11 mouse cellular contexts compared by ENCODE assay signal in genomic region chr4:95476071-95476724, GRCm38 (mm10).
A peak's percentile ranks its signal among the peaks of the same experiment; 100 is the strongest.
DNase-seq lines count a peak whose midpoint lies in the region; ATAC-seq and TF ChIP-seq lines count a peak whose summit lies in the region.
"Had no signal": no experiment of that assay in that cellular context is flagged by ENCODE, and none has a peak within 500 bp of the region (broad histone marks: within the 10 kb centered on the region; RNA-seq: fewer than 3 reads in every experiment).

No protein-coding gene starts in this region.

- WGBS in midbrain, postnatal 0 days, result 75% methylated on average over 12 of the region's 12 CpGs
- 73% methylated on average over 12 of the region's 12 CpGs for WGBS in midbrain, embryonic 13.5 days
- WGBS in stomach, embryonic 15.5 days, result 41% methylated on average over 12 of the region's 12 CpGs
- 78% methylated on average over 12 of the region's 12 CpGs for WGBS in midbrain, embryonic 14.5 days

- H3K4me1 ChIP-seq in midbrain, postnatal 0 days (ENCODE audit: insufficient read depth, low read length), result no peaks in the 10 kb centered on the region
- H3K4me1 ChIP-seq in midbrain, embryonic 13.5 days (replicated peaks), result no peaks in the 10 kb centered on the region
- H3K4me1 ChIP-seq in stomach, embryonic 15.5 days, result no peaks in the 10 kb centered on the region
- H3K4me1 ChIP-seq in midbrain, embryonic 14.5 days (ENCODE audit: control insufficient read depth, insufficient read depth, low read length), result no peaks in the 10 kb centered on the region
- H3K4me1 ChIP-seq: hindbrain, embryonic 12.5 days; liver, embryonic 13.5 days had no signal

- H3K4me3 ChIP-seq in midbrain, postnatal 0 days (ENCODE audit: low read depth, low read length), result no peak overlapping the region
- no peak overlapping the region for H3K4me3 ChIP-seq in midbrain, embryonic 13.5 days (replicated peaks)
- H3K4me3 ChIP-seq in stomach, embryonic 15.5 days (replicated peaks), result no peak overlapping the region
- H3K4me3 ChIP-seq in midbrain, embryonic 14.5 days (replicated peaks; ENCODE audit: low read depth, low read length), result no peak overlapping the region
- H3K4me3 ChIP-seq: hindbrain, embryonic 12.5 days; liver, embryonic 13.5 days had no signal

- H3K9me3 ChIP-seq in midbrain, postnatal 0 days (ENCODE audit: low read length), result no peaks in the 10 kb centered on the region
- H3K9me3 ChIP-seq in midbrain, embryonic 13.5 days, result no peaks in the 10 kb centered on the region
- no peaks in the 10 kb centered on the region for H3K9me3 ChIP-seq in stomach, embryonic 15.5 days
- H3K9me3 ChIP-seq in midbrain, embryonic 14.5 days (ENCODE audit: control insufficient read depth, low read length), result no peaks in the 10 kb centered on the region
- H3K9me3 ChIP-seq: hindbrain, embryonic 12.5 days; liver, embryonic 13.5 days had no signal

- H3K36me3 ChIP-seq in midbrain, postnatal 0 days (ENCODE audit: insufficient read depth, low read length), result no peaks in the 10 kb centered on the region
- no peaks in the 10 kb centered on the region for H3K36me3 ChIP-seq in midbrain, embryonic 13.5 days
- H3K36me3 ChIP-seq in stomach, embryonic 15.5 days, result no peaks in the 10 kb centered on the region
- no peaks in the 10 kb centered on the region for H3K36me3 ChIP-seq in midbrain, embryonic 14.5 days (ENCODE audit: control insufficient read depth, insufficient read depth, low read length)
- H3K36me3 ChIP-seq: hindbrain, embryonic 12.5 days; liver, embryonic 13.5 days had no signal

- no peak overlapping the region for H3K27ac ChIP-seq in midbrain, postnatal 0 days (ENCODE audit: low read depth, low read length)
- no peak overlapping the region for H3K27ac ChIP-seq in midbrain, embryonic 13.5 days
- peak overlapping the region; percentile 17; the same call in 1 of the 2 replicates for H3K27ac ChIP-seq in stomach, embryonic 15.5 days
- H3K27ac ChIP-seq in midbrain, embryonic 14.5 days (replicated peaks; ENCODE audit: low read depth, low read length), result no peak overlapping the region
- H3K27ac ChIP-seq: hindbrain, embryonic 12.5 days; liver, embryonic 13.5 days had no signal

- DNase-seq in embryo, embryonic 11.5 days (ENCODE audit: low read depth, low spot score), result peak; percentile 11
- DNase-seq in embryo, embryonic 9.5 days (ENCODE audit: extremely low spot score), result no peak
- peak; percentile 15 for DNase-seq in midbrain, postnatal 0 days (ENCODE audit: low spot score)
- peak; percentile 19 to 25 for DNase-seq in layer of hippocampus, postnatal 10 days (ENCODE audit: low spot score in 2 of 2)
- no peak for DNase-seq in midbrain, embryonic 14.5 days
- DNase-seq: cerebellum, adult 11-12 months; liver, embryonic 13.5 days had no signal

- H3K9ac ChIP-seq in midbrain, postnatal 0 days (replicated peaks; ENCODE audit: low read length, poor library complexity, severe bottlenecking), result no peak overlapping the region
- H3K9ac ChIP-seq in midbrain, embryonic 13.5 days (replicated peaks), result no peak overlapping the region
- no peak overlapping the region for H3K9ac ChIP-seq in stomach, embryonic 15.5 days
- no peak overlapping the region for H3K9ac ChIP-seq in midbrain, embryonic 14.5 days (replicated peaks; ENCODE audit: low read length)
- H3K9ac ChIP-seq: hindbrain, embryonic 12.5 days; liver, embryonic 13.5 days had no signal

- ATAC-seq in midbrain, postnatal 0 days (ENCODE audit: low FRiP score), result no peak
- ATAC-seq in midbrain, embryonic 13.5 days, result no peak
- peak; percentile 68; the same call in 1 of the 2 replicates for ATAC-seq in stomach, embryonic 15.5 days (ENCODE audit: insufficient read depth, low FRiP score, low read depth)
- no peak for ATAC-seq in granulocyte monocyte progenitor cell, adult 5-6 weeks (replicated peaks; ENCODE audit: poor library complexity, severe bottlenecking)
- ATAC-seq in midbrain, embryonic 14.5 days (ENCODE audit: low FRiP score, low TSS enrichment), result no peak

- H3K27me3 ChIP-seq in midbrain, postnatal 0 days (ENCODE audit: insufficient read depth, low read length), result no peaks in the 10 kb centered on the region
- H3K27me3 ChIP-seq in midbrain, embryonic 13.5 days, result no peaks in the 10 kb centered on the region
- H3K27me3 ChIP-seq in stomach, embryonic 15.5 days (replicated peaks), result no peaks in the 10 kb centered on the region
- no peaks in the 10 kb centered on the region for H3K27me3 ChIP-seq in midbrain, embryonic 14.5 days (ENCODE audit: control insufficient read depth, insufficient read depth, low read length)
- H3K27me3 ChIP-seq: hindbrain, embryonic 12.5 days; liver, embryonic 13.5 days had no signal

- no peak for TF ChIP-seq CTCF in midbrain, postnatal 0 days (IDR thresholded peaks at IDR 0.05)

- H3K4me2 ChIP-seq in midbrain, postnatal 0 days (ENCODE audit: low read depth, low read length, poor library complexity, severe bottlenecking), result no peak overlapping the region
- no peak overlapping the region for H3K4me2 ChIP-seq in midbrain, embryonic 13.5 days (replicated peaks)
- H3K4me2 ChIP-seq in stomach, embryonic 15.5 days, result no peak overlapping the region
- no peak overlapping the region for H3K4me2 ChIP-seq in midbrain, embryonic 14.5 days (ENCODE audit: low read length)
- H3K4me2 ChIP-seq: hindbrain, embryonic 12.5 days; liver, embryonic 13.5 days had no signal

Comparison
In these comparisons a context has a peak if more than half of its experiments do, and no peak if none do; other contexts are left out.
1. DNase-seq: peak in embryo, embryonic 11.5 days (single experiment), midbrain, postnatal 0 days (single experiment) and layer of hippocampus, postnatal 10 days (2 of 2); none in embryo, embryonic 9.5 days (single experiment) and midbrain, embryonic 14.5 days (single experiment).